Mouse (Mus musculus): Measurements from ENCODE around the gene Gm28551.
"Not testable (repeated sequence)": the region's sequence is repeated elsewhere in the genome, so short reads cannot be mapped to it uniquely, and the experiment has no call there.

GRCm38 (mm10) chr1:53375965-53376364 lies 23.5 kb upstream of the Gm28551 start:
- not testable (repeated sequence) for TF ChIP-seq POLR2A (IDR thresholded peaks at IDR 0.05; ENCODE audit: low read depth, low read length); JUND (conservative IDR thresholded peaks at IDR 0.05; ENCODE audit: low read depth, low read length); CTCF (conservative IDR thresholded peaks at IDR 0.05 in 1 of 2, IDR thresholded peaks at IDR 0.05 in 1 of 2; ENCODE audit: low read depth in 2 of 2, low read length in 2 of 2); SIN3A (IDR thresholded peaks at IDR 0.05; ENCODE audit: low read length); MXI1 (IDR thresholded peaks at IDR 0.05; ENCODE audit: low read depth, low read length)

Measured in CH12.LX (cell line).